Mouse (Mus musculus): ENCODE measurements around the gene Lrmda.
"Not testable (repeated sequence)": the region's sequence is repeated elsewhere in the genome, so short reads cannot be mapped to it uniquely, and the experiment has no call there.

Gene Lrmda

DNA sequence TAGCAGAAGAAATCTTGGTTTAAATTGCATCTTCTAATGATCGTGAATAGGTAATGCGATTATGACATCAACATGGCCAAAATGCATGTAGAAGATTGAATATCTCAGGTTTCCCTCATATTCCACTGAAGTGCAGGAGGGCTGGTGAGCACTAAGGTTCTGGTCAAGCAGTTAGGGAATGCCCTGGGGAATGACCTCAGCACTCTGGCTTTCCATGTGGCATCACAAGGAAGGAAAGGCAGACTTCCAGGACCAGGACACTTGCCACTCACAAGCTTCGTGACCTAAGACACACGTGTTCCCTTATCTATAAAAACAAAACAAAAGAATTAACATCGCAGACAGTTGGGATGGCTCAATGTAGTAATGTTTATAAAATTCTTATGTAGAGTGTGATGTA lies 728.3 kb downstream of the Lrmda start:
- no peak for DNase-seq

- DNase-seq = no peak
Observed at GRCm38 (mm10) chr14:22750409-22750808, 730.9 kb downstream of the Lrmda start.

DNA sequence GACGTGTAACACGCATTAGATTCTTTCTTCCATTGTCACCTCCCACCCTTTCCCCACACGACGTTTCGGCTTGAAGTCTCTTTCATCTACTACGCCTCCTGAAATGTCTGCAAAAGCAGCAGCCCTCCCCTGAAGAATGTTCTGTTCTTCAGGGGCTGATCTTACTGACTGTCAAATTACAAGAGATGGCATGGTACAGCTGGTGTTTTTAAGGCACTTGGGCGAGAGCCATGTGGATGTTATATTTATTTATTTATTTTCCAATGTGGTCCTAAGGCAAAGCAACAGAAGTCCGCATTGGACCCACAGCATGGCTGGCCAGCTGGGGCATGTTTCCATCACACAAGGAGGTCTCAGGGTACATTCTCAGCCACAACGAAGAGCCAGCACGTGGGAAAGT lies 731.8 kb downstream of the Lrmda start:
- no peak for DNase-seq

DNA sequence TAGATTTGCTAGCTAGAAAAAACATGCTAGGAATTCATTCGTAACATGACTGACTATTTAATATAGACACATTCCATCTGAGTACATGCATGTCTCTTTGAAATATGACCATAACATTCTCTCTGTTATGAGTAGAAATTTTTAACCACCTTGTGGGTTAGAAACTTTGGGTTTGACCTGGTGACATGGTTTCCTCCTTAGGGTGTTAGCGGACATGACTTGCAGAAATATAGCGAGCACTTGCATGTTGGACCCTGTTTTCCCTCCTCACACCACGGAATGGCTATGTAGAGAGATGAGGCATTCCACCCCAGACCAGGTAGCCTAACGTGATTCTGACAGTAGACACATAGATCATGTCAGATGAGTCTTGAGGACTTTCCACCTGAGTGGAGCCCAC lies 735.1 kb downstream of the Lrmda start:
- DNase-seq = no peak

DNA sequence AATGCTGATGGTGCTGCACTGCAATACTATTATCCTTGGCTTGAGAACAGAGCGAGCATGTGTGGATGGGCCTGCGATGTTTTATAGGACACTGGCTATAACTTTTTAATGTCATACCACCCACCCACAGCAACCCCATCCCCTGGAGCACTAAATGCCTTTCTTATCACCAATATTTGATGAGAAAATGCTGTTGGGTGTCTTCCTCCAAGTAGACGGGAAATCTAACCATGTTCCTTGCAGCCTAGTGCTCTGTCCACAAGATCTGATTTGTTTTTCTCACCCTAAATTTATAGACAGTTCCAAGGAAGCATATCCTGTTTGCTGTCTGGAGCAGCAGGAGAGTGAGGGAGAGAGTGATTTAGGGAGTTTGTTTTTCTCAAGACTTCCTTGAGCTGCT lies 738.0 kb downstream of the Lrmda start:
- no peak for DNase-seq

- no peak for DNase-seq
Observed at GRCm38 (mm10) chr14:22759216-22759615, 739.7 kb downstream of the Lrmda start.

DNA sequence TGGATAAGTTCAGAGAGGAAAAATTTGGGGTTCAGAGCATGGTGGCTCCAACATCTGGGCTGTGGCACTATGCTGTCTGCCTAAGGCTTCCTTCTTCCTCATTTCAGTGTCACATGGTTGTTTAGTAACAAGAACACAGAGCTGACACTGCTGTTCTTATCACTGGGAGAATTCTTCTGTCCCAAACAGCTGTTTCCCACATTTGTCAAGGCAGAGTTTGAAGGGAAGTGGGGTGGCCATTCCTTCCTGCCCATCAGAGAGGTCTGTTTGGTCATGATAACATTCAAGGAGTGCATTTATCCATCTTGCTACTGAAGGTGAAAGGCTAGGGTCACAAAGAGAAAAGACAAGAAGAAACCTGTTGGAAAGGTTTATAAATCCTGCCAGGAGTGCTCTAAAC lies 740.2 kb downstream of the Lrmda start:
- no peak for DNase-seq

DNA sequence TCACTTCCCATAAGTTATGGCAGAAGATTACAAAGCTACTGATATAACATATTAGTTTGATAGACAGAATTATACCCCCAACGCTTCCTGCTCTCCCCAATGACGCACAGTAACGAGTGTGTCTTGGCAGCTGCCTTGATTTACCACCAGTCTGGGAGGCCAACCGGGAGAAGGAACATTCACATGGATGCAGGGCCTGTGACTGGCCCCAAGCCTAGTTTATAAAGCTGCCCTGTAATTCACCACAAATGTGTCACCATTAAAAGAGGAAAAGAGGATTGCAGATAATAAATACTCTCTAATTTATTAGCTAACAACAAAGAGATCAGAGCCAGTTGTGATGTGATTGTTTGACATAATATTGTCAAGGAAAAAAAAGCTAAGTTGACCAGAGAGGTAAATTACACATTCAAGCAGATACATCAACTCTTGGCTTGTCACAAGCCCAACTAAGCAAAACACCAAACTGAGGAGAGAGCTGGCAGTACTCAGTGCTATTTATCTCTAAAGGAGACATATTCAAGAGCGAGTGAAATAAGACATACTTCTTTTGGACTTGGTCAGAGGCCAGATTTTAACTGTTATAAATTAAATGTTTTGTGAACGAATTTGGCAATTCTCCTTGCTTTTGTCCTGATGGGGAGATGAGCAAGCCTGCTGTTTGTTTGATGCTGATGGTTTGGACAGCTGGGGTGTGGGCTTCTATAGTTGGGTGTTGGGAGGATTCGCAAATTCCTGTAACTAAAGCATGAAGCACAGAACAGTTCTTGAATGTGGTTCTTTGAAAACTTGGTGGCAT lies 740.9 kb downstream of the Lrmda start:
- DNase-seq = no peak

- DNase-seq = no peak
Observed at GRCm38 (mm10) chr14:22781709-22782108, 762.2 kb downstream of the Lrmda start.

DNA sequence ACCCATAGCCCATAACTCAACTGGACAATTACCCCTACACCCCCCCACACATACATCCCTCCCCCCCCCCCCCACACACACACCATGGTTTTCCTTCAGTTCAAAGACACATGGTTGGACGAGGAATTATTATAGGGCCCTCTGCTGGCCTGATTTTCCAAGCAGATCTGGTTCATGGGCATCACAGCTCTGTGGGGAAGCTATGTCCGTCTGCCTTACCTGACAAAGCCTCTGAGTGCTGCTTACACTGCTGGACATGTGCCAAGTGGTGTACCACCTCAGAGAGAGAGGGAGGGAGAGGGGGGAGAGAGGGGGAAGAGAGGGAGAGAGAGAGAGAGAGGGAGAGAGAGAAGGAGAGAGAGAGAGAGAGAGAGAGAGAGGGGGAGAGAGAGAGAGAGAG lies 762.9 kb downstream of the Lrmda start:
- DNase-seq = no peak

DNA sequence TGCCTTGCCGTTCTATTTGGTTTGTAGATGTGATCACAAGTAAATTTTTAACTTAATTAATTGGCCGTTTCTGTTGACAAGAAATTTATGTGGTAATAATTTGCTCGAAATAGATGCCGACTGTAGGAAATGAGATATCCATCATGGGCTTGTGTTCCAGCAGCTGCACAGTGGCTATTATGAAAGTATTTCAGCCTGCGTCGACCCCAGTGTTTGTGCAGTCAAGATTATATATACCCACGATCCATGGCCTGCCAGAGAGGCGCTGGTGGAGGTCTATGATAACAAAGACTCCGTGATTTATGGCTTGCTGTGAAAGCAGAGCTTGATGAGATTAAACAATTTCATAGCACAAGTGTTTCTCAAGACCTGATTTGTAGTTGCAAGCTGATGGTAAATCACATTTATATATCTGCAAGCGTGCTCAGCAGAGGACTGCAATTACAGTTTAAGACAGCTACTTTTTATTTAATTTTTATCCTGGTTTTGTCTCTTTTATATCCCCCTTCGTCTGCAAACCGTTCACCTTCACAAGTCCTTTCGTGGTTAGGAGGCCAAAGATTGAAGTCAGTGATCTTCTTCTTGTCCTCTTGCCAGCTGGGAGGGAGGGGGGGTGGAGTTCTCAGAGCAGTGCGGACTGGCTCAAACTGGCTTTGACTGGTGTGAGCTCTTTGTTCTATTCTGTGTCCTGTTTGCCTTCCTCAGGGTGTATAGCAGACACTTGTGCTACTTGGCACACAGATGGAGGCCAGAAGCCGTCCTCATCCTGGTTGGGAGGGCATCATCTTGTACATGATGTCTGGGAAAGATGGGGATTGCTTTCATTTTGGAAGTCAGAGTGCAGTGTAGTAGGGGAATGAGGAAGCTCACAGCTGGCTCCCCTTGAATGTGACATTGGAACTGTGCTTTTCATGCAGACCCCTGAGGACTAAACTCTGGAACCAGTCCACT lies 764.0 kb downstream of the Lrmda start:
- no peak for DNase-seq

DNA sequence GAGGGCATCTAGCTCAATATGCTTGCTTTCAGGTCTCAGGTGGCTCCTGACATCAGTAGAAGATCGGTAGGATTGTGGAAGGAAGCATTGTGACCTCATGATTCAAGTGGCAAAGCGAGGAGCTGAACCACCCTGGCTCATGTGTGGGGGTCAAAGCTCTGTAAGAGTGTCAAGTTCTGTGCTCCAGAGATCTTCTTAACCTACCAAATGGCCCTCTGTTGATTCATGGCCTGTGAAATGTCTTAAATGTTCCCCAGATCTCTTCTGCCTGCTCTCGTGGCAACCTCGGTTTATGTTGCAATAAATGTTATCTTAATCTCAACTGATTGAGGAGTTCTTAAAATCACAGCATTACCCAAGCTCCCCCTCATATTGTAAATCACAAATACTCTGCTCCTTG lies 780.5 kb downstream of the Lrmda start:
- no peak for DNase-seq

- DNase-seq = peak; percentile 68 to 77
Observed at GRCm38 (mm10) chr14:22800871-22801636, 781.5 kb downstream of the Lrmda start.

DNA sequence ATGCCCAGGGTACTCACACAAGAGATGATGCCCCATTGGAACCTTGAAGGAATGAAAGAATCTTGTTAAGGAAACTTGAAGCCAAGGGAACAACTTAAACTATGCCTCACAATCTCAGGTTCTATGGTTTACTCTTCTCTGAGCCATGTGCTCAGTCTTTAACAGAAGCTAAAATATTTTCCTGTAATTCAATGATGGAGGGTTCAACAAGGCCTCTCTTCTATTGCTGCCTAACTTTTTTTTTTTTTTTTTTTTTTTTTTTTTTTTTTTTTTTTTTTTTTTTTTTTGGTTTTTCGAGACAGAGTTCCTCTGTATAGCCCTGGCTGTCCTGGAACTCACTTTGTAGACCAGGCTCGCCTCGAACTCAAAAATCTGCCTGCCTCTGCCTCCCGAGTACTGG lies 782.2 kb downstream of the Lrmda start:
- not testable (repeated sequence) for DNase-seq

- no peak for DNase-seq
Observed at GRCm38 (mm10) chr14:22807324-22807723, 787.8 kb downstream of the Lrmda start.

- DNase-seq = peak; percentile 39 to 59
Observed at GRCm38 (mm10) chr14:22807726-22808594, 788.4 kb downstream of the Lrmda start.

GRCm38 (mm10) chr14:22808595-22809166 lies 789.2 kb downstream of the Lrmda start:
- no peak for DNase-seq

DNA sequence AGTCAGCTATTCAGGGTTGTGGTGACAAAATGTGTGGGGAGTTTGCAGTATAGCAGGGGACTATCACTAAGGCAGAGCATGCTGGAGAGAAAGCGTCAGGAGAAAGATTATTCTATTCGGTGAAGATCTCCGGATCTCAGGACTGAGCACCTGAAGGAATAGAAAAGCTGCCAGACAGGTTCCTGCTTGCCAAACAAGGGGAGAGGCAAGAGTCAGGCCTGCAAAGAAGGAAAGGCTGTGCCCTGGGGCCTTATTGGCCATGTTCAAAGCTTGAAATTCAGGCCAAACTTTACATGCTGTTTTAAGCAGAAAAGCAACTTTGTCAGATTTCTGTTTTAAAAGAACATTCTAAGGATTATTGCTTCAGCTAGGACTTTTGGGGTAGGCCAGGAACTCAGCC lies 789.7 kb downstream of the Lrmda start:
- no peak for DNase-seq

DNA sequence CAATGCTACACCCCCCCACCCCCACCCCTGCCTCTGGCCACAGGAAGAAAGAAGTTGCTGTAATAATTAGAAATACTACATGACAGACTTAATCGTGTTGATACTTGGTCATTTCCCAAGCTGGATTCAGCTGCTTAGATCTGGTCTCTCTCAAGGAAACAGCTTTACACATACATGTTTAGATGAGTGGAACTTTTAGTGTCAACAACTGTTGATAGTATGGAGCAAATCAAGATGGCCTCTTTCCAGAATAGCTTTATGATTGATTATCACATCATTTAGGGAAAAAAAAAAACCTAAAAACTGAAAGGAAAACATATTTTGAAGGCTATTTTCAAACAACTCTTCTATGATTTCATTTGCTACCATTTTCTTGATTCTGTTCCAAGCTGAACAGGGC lies 791.0 kb downstream of the Lrmda start:
- no peak for DNase-seq

GRCm38 (mm10) chr14:22812824-22813223 lies 793.3 kb downstream of the Lrmda start:
- no peak for DNase-seq

DNA sequence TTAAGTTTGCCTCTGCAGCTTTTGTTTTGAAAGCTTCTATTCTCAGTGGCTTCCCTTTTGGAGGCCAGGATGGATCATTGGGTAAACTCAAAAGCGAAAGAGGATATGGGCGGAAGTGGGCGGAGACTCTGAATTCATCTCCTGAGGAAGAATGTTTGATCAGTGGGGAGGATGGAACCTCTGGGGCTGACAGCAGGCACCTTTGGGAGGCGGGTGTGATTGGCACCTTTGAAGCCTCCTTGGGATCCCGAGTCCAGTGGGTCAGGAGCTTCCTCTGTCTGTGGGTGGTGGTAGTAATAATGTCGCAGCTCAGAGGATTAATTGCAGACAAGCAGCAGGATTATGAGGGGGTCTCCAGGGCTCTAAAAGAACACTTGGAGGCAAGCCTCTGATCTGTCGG lies 793.9 kb downstream of the Lrmda start:
- no peak for DNase-seq

DNA sequence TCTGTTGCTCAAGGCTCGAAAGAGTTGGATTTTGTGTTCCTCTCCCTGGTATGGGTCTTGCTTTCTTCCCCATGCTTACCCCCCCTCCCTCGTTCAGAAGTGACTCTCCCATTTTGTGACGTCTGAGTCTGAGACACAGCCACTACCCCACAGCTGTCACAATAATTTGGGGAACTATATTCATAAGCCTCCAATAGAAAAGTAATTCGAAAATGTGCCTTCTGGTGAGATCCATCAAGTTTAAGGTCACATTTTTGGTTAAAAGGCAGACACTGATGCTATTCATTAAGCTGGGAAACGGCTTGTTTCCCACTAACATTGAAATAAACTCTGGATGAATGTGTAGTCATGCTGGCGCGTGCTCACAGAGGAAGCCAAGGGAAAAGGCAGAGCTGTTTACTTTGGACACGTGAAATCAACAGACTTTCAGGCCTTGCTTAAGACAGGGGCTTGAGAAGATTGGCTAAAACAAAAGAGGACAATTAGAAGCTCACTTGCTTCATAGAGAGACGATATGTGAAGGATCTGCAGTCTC lies 795.4 kb downstream of the Lrmda start:
- no peak for DNase-seq

Measured in B cell, adult 2 months (primary cell).